Mouse (Mus musculus): ENCODE measurements around the gene Gm14308.
"Not testable (repeated sequence)": the region's sequence is repeated elsewhere in the genome, so short reads cannot be mapped to it uniquely, and the experiment has no call there.

Gene Gm14308

GRCm38 (mm10) chr2:176636244-176636643 lies at the start of gene Gm14308:
Gene Gm14308, minus strand, starts transcription at chr2:176636344.
- not testable (repeated sequence) for DNase-seq

- not testable (repeated sequence) for DNase-seq
Measured at GRCm38 (mm10) chr2:176670222-176670621, 34.1 kb upstream of the Gm14308 start, which contains the start of gene Zfp973. Gene Zfp973, plus strand, starts transcription at chr2:176670522.
